Mouse (Mus musculus) cerebral cortex, adult 2 months (tissue): Measurements from ENCODE around the gene Myh6.

Source experiments
- WGBS: fragments of 180-500 bp; shearing (Covaris S2); methylation state at CpG from one replicate; pipeline ENCODE4 v1.1.7; 2018; 5-methylcytosine and 5-hydroxymethylcytosine counted together

Myh6 gene

GRCm38 (mm10) chr14:54930431-54930830 lies 36.3 kb downstream of the Myh6 start:
- WGBS = 17% methylated on average over 2 of the region's 2 CpGs

- 54% methylated on average over 5 of the region's 5 CpGs for WGBS
Observed at GRCm38 (mm10) chr14:54929801-54930200, 36.9 kb downstream of the Myh6 start.

GRCm38 (mm10) chr14:54927296-54927695 lies 39.4 kb downstream of the Myh6 start:
- 60% methylated on average over 7 of the region's 7 CpGs for WGBS

GRCm38 (mm10) chr14:54926401-54927158 lies 40.1 kb downstream of the Myh6 start:
- 4% methylated on average over 54 of the region's 58 CpGs for WGBS

- 12% methylated on average over 57 of the region's 57 CpGs for WGBS
Observed at GRCm38 (mm10) chr14:54925349-54926342, 41.1 kb downstream of the Myh6 start, which contains the start of gene Efs. Efs (minus strand) TSS chr14:54926126.

- 75% methylated on average over 7 of the region's 7 CpGs for WGBS
Observed at GRCm38 (mm10) chr14:54924641-54925348, 41.9 kb downstream of the Myh6 start.

- 88% methylated on average over 16 of the region's 16 CpGs for WGBS
Observed at GRCm38 (mm10) chr14:54920076-54920685, 46.5 kb downstream of the Myh6 start.

- WGBS = 11% methylated on average over 10 of the region's 10 CpGs
Observed at GRCm38 (mm10) chr14:54913343-54913742, 53.4 kb downstream of the Myh6 start.

- under 1% methylated on average over 28 of the region's 28 CpGs for WGBS
Observed at GRCm38 (mm10) chr14:54912886-54913285, 53.8 kb downstream of the Myh6 start, which contains the start of gene Slc22a17. Slc22a17 (minus strand) TSS chr14:54913132.

- 2% methylated on average over 69 of the region's 69 CpGs for WGBS
Observed at GRCm38 (mm10) chr14:54912109-54912850, 54.4 kb downstream of the Myh6 start.

- 70% methylated on average over 7 of the region's 7 CpGs for WGBS
Observed at GRCm38 (mm10) chr14:54908682-54909081, 58.0 kb downstream of the Myh6 start.

GRCm38 (mm10) chr14:54903641-54904040 lies 63.1 kb downstream of the Myh6 start:
- WGBS = 78% methylated on average over 4 of the region's 4 CpGs

GRCm38 (mm10) chr14:54900383-54900782 lies 66.3 kb downstream of the Myh6 start:
- WGBS = under 1% methylated on average over 3 of the region's 3 CpGs

GRCm38 (mm10) chr14:54897445-54897844 lies 69.3 kb downstream of the Myh6 start:
- 46% methylated on average over 2 of the region's 2 CpGs for WGBS

- WGBS = under 1% methylated on average over 51 of the region's 54 CpGs
Observed at GRCm38 (mm10) chr14:54894296-54895151, 72.2 kb downstream of the Myh6 start.

GRCm38 (mm10) chr14:54893651-54894181 lies 73.0 kb downstream of the Myh6 start:
- under 1% methylated on average over 38 of the region's 38 CpGs for WGBS

GRCm38 (mm10) chr14:54892200-54892599 lies 74.5 kb downstream of the Myh6 start, which contains the start of gene Pabpn1:
Pabpn1 (plus strand) TSS chr14:54892500.
- 91% methylated on average over 3 of the region's 3 CpGs for WGBS
